ENCODE assay signal across 22 mouse cellular contexts in genomic region chr5:35438805-35439204, GRCm38 (mm10). TPM values are rescaled to one million over a fixed set of nuclear protein-coding genes. Genes with fewer than 3 reads are reported as not detected.
"Had no signal": no experiment of that assay in that cellular context is flagged by ENCODE, and none has a peak within 500 bp of the region (broad histone marks: within the 10 kb centered on the region; RNA-seq: fewer than 3 reads in every experiment).

No protein-coding gene starts in this region.

- H3K27ac ChIP-seq: left cerebral cortex, adult 2 months; limb, embryonic 15.5 days; midbrain, embryonic 10.5 days; neural tube, embryonic 13.5 days had no signal

- H3K9ac ChIP-seq: limb, embryonic 15.5 days; lung, embryonic 14.5 days; neural tube, embryonic 13.5 days had no signal

- H3K36me3 ChIP-seq: limb, embryonic 15.5 days; midbrain, embryonic 10.5 days; neural tube, embryonic 13.5 days had no signal

- H3K4me2 ChIP-seq: limb, embryonic 15.5 days; lung, embryonic 14.5 days; neural tube, embryonic 13.5 days had no signal

- H3K9me3 ChIP-seq: limb, embryonic 15.5 days; neural tube, embryonic 13.5 days had no signal

- DNase-seq: kidney, adult 8-10 months; kidney, postnatal 36 days; lung, embryonic 14.5 days; lung, postnatal 10 days; lung, postnatal 4 days; midbrain, embryonic 14.5 days; retina, postnatal 1 day; right cerebral cortex, postnatal 4 days; spleen, adult 18-20 months; thymus, adult 2 months; thymus, postnatal 25 days had no signal

- H3K4me1 ChIP-seq: limb, embryonic 15.5 days had no signal

- H3K4me3 ChIP-seq: left cerebral cortex, adult 2 months; limb, embryonic 15.5 days; midbrain, embryonic 10.5 days; neural tube, embryonic 13.5 days had no signal

- H3K27me3 ChIP-seq: limb, embryonic 15.5 days; neural tube, embryonic 13.5 days had no signal

RNA-seq across cellular contexts. Expression of gene Hmx1, which starts 49.9 kb away (rescaled TPM):
- total RNA-seq: layer of hippocampus, adult 18-20 months; layer of hippocampus, postnatal 14 days; left cerebral cortex, adult 2 months; left cerebral cortex, postnatal 14 days; megakaryocyte, adult 5-6 weeks had no signal
- polyA plus RNA-seq: kidney, embryonic 16.5 days; limb, embryonic 15.5 days; liver, embryonic 16.5 days; lung, embryonic 14.5 days; midbrain, embryonic 14.5 days; stomach, embryonic 14.5 days had no signal
